Mouse (Mus musculus) gastrocnemius, adult 18-20 months (tissue): ENCODE measurements around the gene Map3k5. TPM values are rescaled to one million over a fixed set of nuclear protein-coding genes. Genes with fewer than 3 reads are reported as not detected.
"Not testable (repeated sequence)": the region's sequence is repeated elsewhere in the genome, so short reads cannot be mapped to it uniquely, and the experiment has no call there.

Experiments
- DNase-seq: peaks from one replicate; pipeline ENCODE4 v3.0.0; 2021; ENCODE audit warnings: low spot score
- long read RNA-seq, 2 experiments: library from polyadenylated mRNA; stranded (forward); transcript quantifications; one replicate each; pipeline ENCODE4 v2.0.0; 2021
- total RNA-seq, 2 experiments: library from RNA; stranded (reverse); gene quantifications; 2 replicates each; pipeline ENCODE4 v1.2.3; 2021

The Map3k5 gene
- 1 to 10 TPM; 7.3 to 8.4 TPM for total RNA-seq
- long read RNA-seq, experiment 1, partial matches to known transcripts: 1 of 3 reads
- long read RNA-seq, experiment 1, other reads (novel, unspliced or antisense): 2 of 3 reads
- long read RNA-seq, experiment 2, partial matches to known transcripts: 0 of 1 reads
- long read RNA-seq, experiment 2, other reads (novel, unspliced or antisense): 1 of 1 reads

GRCm38 (mm10) chr10:19934384-19935294 lies at the start of gene Map3k5:
TSS of gene Map3k5 (plus strand) at chr10:19934472.
- peak; percentile 34 for DNase-seq

GRCm38 (mm10) chr10:19886249-19886648 lies 48.0 kb upstream of the Map3k5 start:
- no peak for DNase-seq

GRCm38 (mm10) chr10:19889908-19890307 lies 44.4 kb upstream of the Map3k5 start:
- no peak for DNase-seq

GRCm38 (mm10) chr10:19891686-19892085 lies 42.6 kb upstream of the Map3k5 start:
- no peak for DNase-seq

- no peak for DNase-seq
These were observed 41.1 kb upstream of the Map3k5 start for GRCm38 (mm10) chr10:19893146-19893545.

DNA sequence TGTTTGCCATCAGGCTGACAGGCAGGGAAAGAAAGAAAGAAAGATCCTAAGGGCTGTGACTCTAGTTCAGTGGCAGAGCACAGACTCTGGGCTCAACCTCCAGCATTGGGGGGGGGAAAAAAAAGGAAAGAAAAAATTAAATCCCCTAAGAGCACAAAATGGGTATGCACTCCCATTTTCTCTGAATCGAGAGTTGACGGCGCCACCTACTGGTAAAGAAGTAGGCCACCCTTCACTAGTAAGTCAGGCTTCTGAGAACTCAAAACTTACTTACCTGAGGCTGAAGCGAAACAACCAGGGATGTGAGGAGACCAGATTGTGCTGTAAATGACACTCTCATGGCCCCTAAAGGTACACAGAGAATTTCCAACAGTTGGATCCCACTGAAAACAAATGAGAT lies 40.3 kb upstream of the Map3k5 start:
- peak; percentile 36 for DNase-seq

DNA sequence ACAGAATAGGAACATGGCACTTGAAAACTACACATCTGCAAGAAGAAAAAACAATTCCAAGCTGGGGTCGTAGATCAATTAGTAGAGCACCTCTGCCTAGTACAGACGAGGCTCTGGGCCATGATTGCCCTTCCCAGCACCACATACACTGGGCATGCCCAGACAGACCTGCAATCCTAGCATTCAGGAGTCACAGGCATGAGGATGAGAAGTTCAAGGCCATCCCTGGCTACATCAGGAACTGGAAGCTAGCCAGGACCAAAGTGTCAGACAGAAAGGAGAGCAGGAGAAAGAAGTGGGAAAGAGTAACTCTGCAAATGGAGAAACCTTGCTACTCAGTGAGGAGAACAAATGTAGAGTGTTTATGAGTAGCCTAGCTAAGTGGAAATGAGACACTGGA lies 34.1 kb upstream of the Map3k5 start:
- no peak for DNase-seq

GRCm38 (mm10) chr10:19901992-19902391 lies 32.3 kb upstream of the Map3k5 start:
- DNase-seq: no peak

DNA sequence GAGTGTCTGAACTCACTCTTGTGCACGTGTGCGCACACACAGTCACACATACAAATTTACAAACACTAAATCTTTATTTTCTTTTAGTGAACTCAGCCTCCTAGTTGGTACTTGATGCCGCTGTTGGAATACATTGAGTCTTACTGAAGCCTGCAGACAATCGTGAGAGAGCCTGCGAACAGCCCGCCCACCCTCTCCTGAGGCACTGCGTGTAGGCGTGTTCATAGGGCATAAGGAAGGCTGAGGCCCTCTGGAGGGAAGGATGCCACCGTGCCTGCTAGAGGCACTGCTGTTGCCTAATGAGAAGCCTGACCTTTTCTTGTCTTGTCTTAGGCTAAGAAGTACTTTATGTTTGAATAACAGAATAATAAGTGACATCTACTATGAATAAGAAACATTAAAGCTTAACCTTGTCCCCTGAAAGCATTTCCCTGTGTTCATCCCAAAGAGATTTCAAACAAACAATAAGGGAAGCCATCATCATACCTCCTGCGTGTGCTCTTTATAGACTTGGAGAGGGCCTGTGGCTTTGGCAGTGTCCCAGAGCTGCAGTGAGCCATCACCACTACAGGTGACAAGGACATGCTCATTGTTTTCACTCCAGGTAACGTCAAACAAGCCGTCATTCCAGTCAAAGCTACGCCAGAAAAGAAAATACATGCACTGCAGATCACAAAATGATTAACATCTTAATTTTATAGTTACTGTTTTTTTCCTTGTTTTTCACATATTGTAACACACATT lies 30.0 kb upstream of the Map3k5 start:
- DNase-seq: no peak

GRCm38 (mm10) chr10:19907246-19907804 lies 26.9 kb upstream of the Map3k5 start, which contains the start of gene Pex7:
TSS of gene Pex7 (minus strand) at chr10:19907689.
- DNase-seq: peak; percentile 92

DNA sequence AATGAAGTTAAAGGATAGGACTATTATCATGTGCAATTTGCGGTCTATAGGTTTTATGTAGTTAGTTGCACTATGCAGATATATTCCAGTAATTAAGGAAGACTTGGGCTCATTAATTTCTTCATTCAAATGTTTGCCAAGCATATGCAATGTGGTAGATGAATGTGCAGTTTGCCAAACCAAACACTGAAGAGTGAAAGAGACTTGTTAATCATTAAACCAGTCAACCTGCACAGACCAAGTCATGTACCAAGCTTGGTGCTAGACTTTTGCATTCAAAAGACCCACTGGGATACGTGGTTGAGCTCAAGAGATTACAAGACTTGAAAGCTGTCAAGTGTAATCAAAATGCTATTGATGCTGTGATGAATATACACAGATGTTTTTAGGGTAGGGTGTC lies 26.2 kb upstream of the Map3k5 start:
- no peak for DNase-seq

DNA sequence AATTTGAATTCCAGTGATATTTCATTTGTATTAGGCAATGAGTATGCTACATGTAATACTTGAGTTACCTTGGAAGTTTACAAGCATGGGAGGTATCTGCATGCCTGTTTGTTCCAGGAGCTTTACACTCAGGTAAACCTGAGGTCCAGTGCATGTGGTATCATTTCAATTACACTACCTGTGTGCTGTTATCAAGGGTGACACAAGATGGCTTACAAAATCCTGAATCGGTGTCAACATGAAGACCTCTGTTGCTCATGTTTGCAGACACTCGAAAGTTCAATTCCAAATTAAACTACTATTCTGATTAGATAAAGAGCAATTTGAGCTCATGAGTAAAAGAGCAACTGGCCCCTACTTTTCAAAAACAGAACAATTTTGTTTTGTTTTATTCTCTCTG lies 23.8 kb upstream of the Map3k5 start:
- no peak for DNase-seq

GRCm38 (mm10) chr10:19911583-19911982 lies 22.7 kb upstream of the Map3k5 start:
- DNase-seq: no peak

DNA sequence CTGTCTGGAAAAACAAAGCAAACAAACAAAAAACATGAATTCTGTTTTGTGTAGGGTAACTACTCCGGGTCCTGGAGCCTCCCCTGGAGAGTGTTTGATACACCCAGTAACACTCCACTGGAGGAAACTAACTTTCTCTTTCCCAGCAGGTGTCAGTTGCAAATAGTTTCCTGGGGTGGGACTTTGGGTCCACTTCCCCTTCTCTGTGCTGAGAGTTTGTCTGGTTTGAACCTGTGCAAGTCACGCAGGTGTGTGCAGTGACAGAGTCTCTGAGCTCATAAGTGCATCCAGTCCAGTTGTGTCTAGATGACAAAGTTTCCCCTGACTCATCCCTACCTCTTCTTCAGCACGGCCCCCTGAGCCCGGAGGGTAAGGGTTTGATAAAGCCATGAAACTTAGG lies 20.5 kb upstream of the Map3k5 start:
- DNase-seq: no peak

DNA sequence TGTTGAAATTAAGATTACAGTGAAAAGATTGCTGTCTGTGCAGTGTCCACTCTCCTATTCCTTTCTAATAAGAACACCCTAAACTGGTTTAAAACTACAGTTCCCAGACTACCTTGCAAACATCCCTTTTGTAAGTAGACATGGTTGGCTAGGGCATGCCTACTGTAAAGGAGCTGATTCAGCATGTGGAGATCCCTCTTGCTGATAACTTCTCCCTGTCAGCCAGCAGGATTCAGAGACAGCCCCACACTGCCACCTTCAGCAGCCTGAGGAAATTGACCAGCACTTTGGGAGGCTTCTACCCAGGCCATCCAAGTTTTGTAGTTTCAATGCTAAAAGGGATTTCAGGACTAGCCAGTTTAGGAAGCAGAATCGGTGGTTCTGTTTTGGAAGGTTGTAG lies 19.0 kb upstream of the Map3k5 start:
- peak; percentile 60 for DNase-seq

DNA sequence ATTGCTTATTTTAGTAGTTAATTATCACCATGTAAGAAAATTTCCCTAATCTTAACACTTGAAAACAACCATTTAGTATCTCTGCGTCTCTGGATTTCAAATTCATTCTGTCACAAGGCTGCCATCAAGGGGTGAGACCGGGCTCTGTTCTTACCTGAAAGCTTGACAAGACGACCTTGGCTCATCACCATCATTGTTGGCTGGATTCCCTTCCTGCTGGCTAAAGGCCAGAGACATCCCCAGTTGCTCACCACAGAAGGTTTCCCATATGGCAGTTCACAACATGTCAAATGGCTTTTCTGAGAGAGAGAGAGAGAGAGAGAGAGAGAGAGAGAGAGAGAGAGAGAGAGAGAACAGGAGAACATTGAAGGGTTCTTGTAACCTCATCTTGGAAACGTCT lies 11.9 kb upstream of the Map3k5 start:
- no peak for DNase-seq

GRCm38 (mm10) chr10:19924256-19924655 lies 10.0 kb upstream of the Map3k5 start:
- no peak for DNase-seq

- not testable (repeated sequence) for DNase-seq
These were observed 7.8 kb upstream of the Map3k5 start for GRCm38 (mm10) chr10:19926391-19926897.

DNA sequence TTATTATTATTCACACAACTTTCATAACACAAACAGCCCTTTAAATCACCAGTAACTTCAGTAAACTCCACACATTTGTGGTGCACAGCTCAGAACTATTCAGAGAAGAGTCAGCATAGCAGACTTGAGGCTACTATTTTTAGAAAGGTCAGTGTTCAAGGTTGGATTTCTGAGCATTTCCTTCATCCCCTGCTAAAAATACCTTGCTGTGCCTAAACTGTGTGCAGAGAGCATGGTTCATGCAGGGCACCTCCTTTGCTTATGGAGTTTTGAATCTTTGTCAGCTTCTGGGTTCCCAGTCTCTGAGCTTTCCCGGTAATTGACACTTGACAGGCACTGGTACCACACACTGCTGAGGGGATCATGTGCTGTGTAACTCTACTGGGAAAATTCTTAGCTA lies 6.1 kb upstream of the Map3k5 start:
- no peak for DNase-seq

DNA sequence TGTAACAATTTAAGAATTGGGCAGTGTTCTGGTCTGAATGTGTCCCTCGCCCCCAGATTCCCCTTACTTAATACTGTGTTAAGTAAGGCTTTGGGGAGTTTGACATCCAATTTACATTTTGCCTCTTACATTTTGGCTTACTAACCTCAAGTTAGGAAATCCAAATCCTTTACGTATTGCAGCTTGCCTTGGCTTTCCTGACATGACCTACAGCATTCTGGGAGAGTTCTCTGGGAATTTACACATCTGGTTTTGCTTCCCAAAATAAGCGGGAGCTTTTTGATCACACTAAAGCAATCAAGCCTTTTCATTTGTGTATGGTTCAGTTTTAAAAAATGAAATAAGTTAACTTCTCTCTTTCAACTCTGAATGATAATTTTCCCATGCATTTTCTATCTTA lies 1.3 kb upstream of the Map3k5 start:
- DNase-seq: no peak

DNA sequence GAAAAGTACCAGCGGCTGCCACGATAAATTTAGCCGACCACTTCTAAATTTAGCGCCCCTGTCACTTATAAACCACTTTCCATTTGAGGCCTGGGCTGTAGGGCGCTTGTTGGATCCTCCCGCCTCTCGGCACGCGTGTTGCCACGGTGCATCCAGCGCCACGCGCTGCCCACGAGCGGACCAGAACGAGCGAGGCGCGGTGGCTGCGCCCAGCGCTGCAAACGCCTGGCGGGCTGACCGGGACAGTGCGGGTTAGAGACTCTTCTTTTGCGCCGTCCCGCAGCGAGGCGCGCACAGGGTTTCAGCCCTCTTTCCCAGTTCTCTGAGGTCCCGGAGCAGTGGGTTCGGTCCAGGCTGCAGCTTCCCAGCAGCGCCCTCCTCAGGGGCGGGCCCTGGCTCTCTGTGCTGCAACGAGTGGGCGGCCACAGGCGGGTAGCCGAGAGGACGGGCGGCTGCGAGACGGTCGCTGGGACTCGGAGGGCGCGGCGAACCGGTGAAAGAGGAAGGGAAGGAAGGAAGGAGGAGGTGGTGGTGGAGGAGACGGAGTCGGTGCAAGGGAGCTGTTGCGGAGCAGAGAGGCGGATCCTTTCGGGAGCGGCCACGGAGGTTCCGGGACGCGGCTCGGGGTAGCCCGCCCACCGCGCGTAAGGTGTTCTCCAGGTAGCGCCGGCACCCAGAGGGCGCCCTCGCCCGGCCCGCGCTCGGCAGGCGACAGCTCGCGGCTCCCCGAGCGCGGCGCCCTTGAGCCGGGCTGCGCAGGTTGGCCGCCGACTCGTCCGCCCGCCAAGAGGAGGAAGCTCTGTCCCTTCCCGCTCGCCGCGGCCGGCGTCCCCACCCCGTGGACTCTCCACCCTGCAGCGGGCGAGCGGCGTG lies 525 bp upstream of the Map3k5 start:
- DNase-seq: peak; percentile 81
